Mouse (Mus musculus) lung, adult 2 months (tissue): Measurements from ENCODE around the gene Fbxw10.

ENCODE experiments used
- CTCF ChIP-seq: fragments of 200-500 bp; IDR thresholded peaks from 2 replicates; pipeline ENCODE4 v1.5.1; 2011; ENCODE audit warnings: mild to moderate bottlenecking, low read length, control low read depth; ENCODE audit not compliant: insufficient read depth
- POLR2A ChIP-seq: fragments of 200-500 bp; IDR thresholded peaks from 2 replicates; pipeline ENCODE4 v1.6.1; 2011; ENCODE audit warnings: low read depth, mild to moderate bottlenecking, control low read depth, low read length, borderline replicate concordance; ENCODE audit errors: extremely low read depth

- TF ChIP-seq CTCF (no peak), POLR2A (no peak)
These were observed 31.4 kb upstream of the Fbxw10 start for GRCm38 (mm10) chr11:62815438-62815837.
